Mouse (Mus musculus) brain, embryonic 14.5 days (tissue): ENCODE measurements at regions not wholly inside any gene's neighbourhood (a gene's known extent, or its start where the extent isn't known, plus 50 kb on each side); places are given as distances from the start of the nearest gene placed in this dataset.
"Not testable (repeated sequence)": the region's sequence is repeated elsewhere in the genome, so short reads cannot be mapped to it uniquely, and the experiment has no call there.

Source experiments
- DNase-seq: peaks from one replicate; pipeline ENCODE4 v3.0.0-alpha.2; 2011; ENCODE audit warnings: low read depth
- CTCF ChIP-seq: fragments of 200-500 bp; IDR thresholded peaks from 2 replicates; pipeline ENCODE4 v1.5.1; 2012; ENCODE audit warnings: inconsistent platforms, mild to moderate bottlenecking, moderate library complexity, borderline replicate concordance; ENCODE audit not compliant: insufficient read depth, insufficient read length; ENCODE audit errors: extremely low read depth
- POLR2A ChIP-seq: fragments of 200-500 bp; IDR thresholded peaks from 2 replicates; pipeline ENCODE4 v1.6.1; 2012; ENCODE audit warnings: mild to moderate bottlenecking, inconsistent platforms, borderline replicate concordance; ENCODE audit not compliant: poor library complexity, insufficient read depth, insufficient read length, severe bottlenecking; ENCODE audit errors: extremely low read depth

DNA sequence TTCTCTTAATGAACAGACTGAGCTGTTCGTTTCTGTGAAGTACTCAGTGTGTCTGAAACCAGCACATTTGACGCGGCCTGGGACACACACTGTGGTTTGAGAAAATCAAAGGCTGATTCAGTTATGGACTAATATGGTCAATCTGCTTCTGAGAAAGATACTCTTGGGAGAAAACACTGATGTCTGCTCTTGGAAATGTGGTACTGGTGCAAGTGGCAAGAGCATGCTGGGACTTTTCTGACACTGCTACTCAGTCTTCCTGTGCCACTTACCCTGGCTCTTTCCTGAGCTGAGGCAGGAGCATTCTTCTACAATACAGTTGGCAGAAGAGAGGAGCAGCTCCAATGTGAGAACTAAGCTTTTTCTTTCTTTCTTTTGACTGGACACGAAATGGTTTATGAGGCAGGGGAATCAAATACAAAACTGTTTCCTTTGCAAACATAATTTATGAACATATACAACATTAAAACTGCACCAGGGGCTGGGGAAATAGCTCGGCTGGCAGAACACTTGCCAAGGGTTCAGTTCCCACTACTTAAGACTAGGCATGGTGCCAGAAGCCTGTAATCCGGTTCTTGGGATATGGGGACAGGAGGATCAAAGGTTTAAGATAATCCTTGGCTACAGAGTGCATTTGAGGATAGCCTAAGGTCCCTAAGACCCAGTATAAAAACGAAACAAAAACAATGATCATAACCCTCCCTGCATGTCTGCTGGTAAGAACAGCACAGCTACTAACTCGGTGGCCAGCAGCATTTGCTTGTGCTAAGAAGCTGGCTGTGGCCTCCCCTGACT, 173.7 kb upstream of the Klf14 start:
- TF ChIP-seq CTCF = no peak
- TF ChIP-seq POLR2A = no peak

GRCm38 (mm10) chr6:31133896-31134735, 175.2 kb upstream of the Klf14 start:
- TF ChIP-seq CTCF (no peak), POLR2A (no peak)
- DNase-seq = peak; percentile 68

More for the DNA sequence above, 173.7 kb upstream of the Klf14 start:
- DNase-seq = no peak

DNA sequence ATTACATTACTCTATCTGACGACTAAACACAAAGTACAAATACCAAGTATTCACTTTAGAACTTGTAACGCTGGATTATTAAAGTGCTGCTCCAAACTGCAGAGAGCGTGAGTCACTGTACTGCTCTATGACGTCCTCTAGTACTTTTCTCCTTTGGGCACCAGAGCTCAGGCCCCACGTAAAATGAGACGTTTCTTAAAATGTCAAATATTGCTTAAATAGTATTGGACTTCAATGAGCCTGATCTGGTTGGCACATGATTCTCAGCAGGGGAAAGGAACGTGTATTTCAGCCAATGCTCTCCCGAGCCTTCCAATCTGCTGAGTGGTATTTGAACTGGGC, 175.8 kb upstream of the Klf14 start:
- TF ChIP-seq CTCF (no peak), POLR2A (no peak)
- DNase-seq = no peak

GRCm38 (mm10) chr6:31135580-31135979, 176.7 kb upstream of the Klf14 start:
- DNase-seq = no peak
- TF ChIP-seq POLR2A = no peak

- peak; percentile 71 for DNase-seq
- TF ChIP-seq POLR2A = no peak
- peak; percentile 62; the same call in 1 of the 2 replicates for TF ChIP-seq CTCF
Measured at GRCm38 (mm10) chr6:31136895-31137294, 178.0 kb upstream of the Klf14 start.

DNA sequence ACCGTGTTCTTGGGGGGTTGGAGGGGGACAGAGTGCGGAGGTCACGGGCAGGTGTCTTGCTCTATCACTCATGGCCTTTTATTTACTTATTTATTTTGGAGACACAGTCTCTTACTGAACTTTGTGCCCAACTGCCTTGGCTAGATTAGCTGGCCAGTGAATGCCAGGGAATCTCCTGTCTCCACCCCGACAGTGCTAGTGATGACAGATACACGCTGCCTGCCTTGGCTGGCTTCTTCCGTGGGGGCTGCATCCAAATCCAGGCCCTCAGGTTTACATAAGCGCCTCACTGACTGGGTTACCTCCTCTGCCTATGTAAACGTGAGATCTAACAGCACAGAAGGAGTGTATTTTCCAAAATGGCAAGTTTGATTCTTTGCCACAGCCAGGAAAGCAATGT, 178.5 kb upstream of the Klf14 start:
- TF ChIP-seq CTCF = no peak
- no peak for TF ChIP-seq POLR2A
- no peak for DNase-seq

GRCm38 (mm10) chr6:31140000-31140399, 181.1 kb upstream of the Klf14 start:
- DNase-seq = no peak
- TF ChIP-seq POLR2A (no peak), CTCF (no peak)

GRCm38 (mm10) chr6:31140593-31140992, 181.7 kb upstream of the Klf14 start:
- DNase-seq = no peak
- TF ChIP-seq CTCF (no peak), POLR2A (no peak)

GRCm38 (mm10) chr6:31141486-31141885, 182.6 kb upstream of the Klf14 start:
- no peak for DNase-seq

DNA sequence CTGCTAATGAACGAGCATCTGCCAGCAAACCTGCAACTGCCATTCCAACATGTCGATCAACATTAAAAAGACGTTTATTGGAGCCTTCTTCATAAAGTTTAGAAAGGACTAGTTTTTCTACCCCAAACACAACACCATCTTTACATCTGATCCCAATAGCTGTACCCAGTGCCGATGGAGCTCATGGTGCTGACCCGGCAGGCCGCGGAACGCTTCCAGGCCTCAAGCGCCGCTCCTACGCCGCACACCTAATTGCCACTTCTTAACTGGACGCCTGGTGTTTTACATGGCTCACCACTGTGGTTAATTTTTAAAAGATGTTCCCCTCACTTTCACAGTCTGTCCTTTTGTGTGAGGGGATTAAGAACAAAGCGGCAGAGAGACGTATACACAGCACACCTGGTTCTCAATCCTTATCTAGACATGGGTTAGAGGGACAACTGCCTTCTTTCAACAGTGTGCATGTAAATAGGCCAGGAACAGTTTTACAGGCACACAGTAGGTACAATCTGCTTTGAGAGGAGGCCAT, 183.7 kb upstream of the Klf14 start:
- DNase-seq = not testable (repeated sequence)

More at GRCm38 (mm10) chr6:31141486-31141885, 182.6 kb upstream of the Klf14 start:
- TF ChIP-seq POLR2A (no peak), CTCF (no peak)

DNA sequence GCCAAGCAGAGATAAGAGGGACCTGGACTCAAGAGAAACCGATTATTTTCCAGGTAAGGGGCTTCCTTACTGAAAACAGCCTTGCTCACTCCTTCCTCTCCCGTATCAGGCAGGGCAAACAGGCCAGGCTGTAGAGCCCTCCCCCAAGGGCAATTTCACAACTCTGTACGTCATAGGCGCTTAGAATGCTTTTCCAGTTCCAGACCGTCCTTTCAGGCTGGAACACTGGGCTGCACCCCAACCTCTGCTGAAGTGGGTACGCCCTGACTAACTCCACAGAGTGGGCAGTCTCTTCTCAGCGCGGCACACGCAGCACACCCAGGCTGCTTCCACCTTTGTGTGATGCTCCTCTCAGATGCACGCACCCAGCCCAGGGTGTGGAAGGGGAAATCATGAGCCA, 186.8 kb upstream of the Klf14 start:
- no peak for TF ChIP-seq CTCF
- no peak for TF ChIP-seq POLR2A
- no peak for DNase-seq

DNA sequence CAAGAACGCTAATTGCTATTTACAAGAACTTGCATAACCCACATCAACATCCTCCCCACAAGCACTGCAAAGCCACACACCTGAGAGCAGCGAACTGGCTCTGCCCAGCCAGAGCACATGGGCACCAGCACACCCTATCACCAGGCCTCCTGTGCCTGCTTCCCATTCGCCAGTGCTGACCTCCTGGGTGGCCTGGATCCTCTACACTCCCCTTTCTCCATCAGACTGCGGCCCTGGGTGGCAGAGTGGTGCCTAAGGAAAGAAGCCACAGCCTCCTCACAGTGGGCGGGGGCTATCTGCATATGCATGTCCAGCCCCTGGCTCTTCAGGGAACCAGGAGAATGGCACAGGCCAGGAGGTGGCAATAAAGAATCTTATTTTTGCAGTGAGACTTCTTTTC, 187.9 kb upstream of the Klf14 start:
- TF ChIP-seq CTCF = no peak
- DNase-seq = no peak
